Mouse (Mus musculus): ENCODE data around the gene Chmp6. TPM values are rescaled to one million over a fixed set of nuclear protein-coding genes. Genes with fewer than 3 reads are reported as not detected.

Gene Chmp6
- polyA plus RNA-seq, 1 experiment from 2014 or later = 77.9 TPM

GRCm38 (mm10) chr11:119914381-119914780 is 1.1 kb downstream of the Chmp6 start:
- DNase-seq (ENCODE audit: low spot score) (no peak), ATAC-seq (ENCODE audit: low read depth) (no peak)
- peaks cover 13% of the 10 kb centered on the region; the same call in 1 of the 2 replicates for H3K4me1 ChIP-seq (ENCODE audit: control insufficient read depth, insufficient read depth, low read length)
- peak overlapping the region; percentile 81 for H3K27ac ChIP-seq (replicated peaks; ENCODE audit: low read depth, low read length)
- peak overlapping the region; percentile 96 for H3K4me2 ChIP-seq (ENCODE audit: low read depth, low read length)
- H3K27me3 ChIP-seq (replicated peaks; ENCODE audit: control insufficient read depth, insufficient read depth, low read length) = no peaks in the 10 kb centered on the region
- no peaks in the 10 kb centered on the region for H3K9me3 ChIP-seq (ENCODE audit: control insufficient read depth, low read length)
- WGBS = 10% methylated on average over 3 of the region's 4 CpGs
- H3K9ac ChIP-seq (ENCODE audit: low read depth, low read length) = peak overlapping the region; percentile 96
- H3K36me3 ChIP-seq (ENCODE audit: control insufficient read depth, insufficient read depth, low read length) = peaks cover 35% of the 10 kb centered on the region
- H3K4me3 ChIP-seq (ENCODE audit: low read depth, low read length) = peak overlapping the region; percentile 98

- H3K4me3 ChIP-seq (ENCODE audit: low read depth, low read length) = no peak overlapping the region
- 86% methylated on average over 9 of the region's 9 CpGs for WGBS
- no peaks in the 10 kb centered on the region for H3K9me3 ChIP-seq (ENCODE audit: control insufficient read depth, low read length)
- no peak overlapping the region for H3K9ac ChIP-seq (ENCODE audit: low read depth, low read length)
- ATAC-seq (ENCODE audit: low read depth) (no peak), DNase-seq (ENCODE audit: low spot score) (no peak)
- H3K4me2 ChIP-seq (ENCODE audit: low read depth, low read length) = 0 out of 2 replicates have a peak overlapping the region, but pooled peaks have one; percentile 96
- peaks cover 13% of the 10 kb centered on the region; the same call in 1 of the 2 replicates for H3K4me1 ChIP-seq (ENCODE audit: control insufficient read depth, insufficient read depth, low read length)
- H3K36me3 ChIP-seq (ENCODE audit: control insufficient read depth, insufficient read depth, low read length) = peaks cover 45% of the 10 kb centered on the region
- peak overlapping the region; percentile 52; the same call in 1 of the 2 replicates for H3K27ac ChIP-seq (replicated peaks; ENCODE audit: low read depth, low read length)
- H3K27me3 ChIP-seq (replicated peaks; ENCODE audit: control insufficient read depth, insufficient read depth, low read length) = no peaks in the 10 kb centered on the region
Measured at GRCm38 (mm10) chr11:119915666-119916065, 2.4 kb downstream of the Chmp6 start.

GRCm38 (mm10) chr11:119916102-119916790 is 3.0 kb downstream of the Chmp6 start:
- H3K27me3 ChIP-seq (replicated peaks; ENCODE audit: control insufficient read depth, insufficient read depth, low read length) = no peaks in the 10 kb centered on the region
- no peak overlapping the region for H3K9ac ChIP-seq (ENCODE audit: low read depth, low read length)
- H3K36me3 ChIP-seq (ENCODE audit: control insufficient read depth, insufficient read depth, low read length) = peaks cover 45% of the 10 kb centered on the region
- 80% methylated on average over 15 of the region's 15 CpGs for WGBS
- DNase-seq (ENCODE audit: low spot score) = no peak
- ATAC-seq (ENCODE audit: low read depth) = 0 out of 2 replicates have a peak, but pooled peaks have one; percentile 3
- peaks cover 13% of the 10 kb centered on the region; the same call in 1 of the 2 replicates for H3K4me1 ChIP-seq (ENCODE audit: control insufficient read depth, insufficient read depth, low read length)
- H3K27ac ChIP-seq (replicated peaks; ENCODE audit: low read depth, low read length) = no peak overlapping the region
- no peaks in the 10 kb centered on the region for H3K9me3 ChIP-seq (ENCODE audit: control insufficient read depth, low read length)
- no peak overlapping the region for H3K4me2 ChIP-seq (ENCODE audit: low read depth, low read length)
- H3K4me3 ChIP-seq (ENCODE audit: low read depth, low read length) = no peak overlapping the region

GRCm38 (mm10) chr11:119916834-119917469 is 3.7 kb downstream of the Chmp6 start:
- Histone ChIP-seq H3K9ac (ENCODE audit: low read depth, low read length) (no peak overlapping the region), H3K4me2 (ENCODE audit: low read depth, low read length) (no peak overlapping the region), H3K4me1 (ENCODE audit: control insufficient read depth, insufficient read depth, low read length) (peaks cover 13% of the 10 kb centered on the region; the same call in 1 of the 2 replicates), H3K27me3 (replicated peaks; ENCODE audit: control insufficient read depth, insufficient read depth, low read length) (no peaks in the 10 kb centered on the region), H3K9me3 (ENCODE audit: control insufficient read depth, low read length) (no peaks in the 10 kb centered on the region), H3K36me3 (ENCODE audit: control insufficient read depth, insufficient read depth, low read length) (peaks cover 45% of the 10 kb centered on the region), H3K4me3 (ENCODE audit: low read depth, low read length) (no peak overlapping the region), H3K27ac (replicated peaks; ENCODE audit: low read depth, low read length) (no peak overlapping the region)
- WGBS = 87% methylated on average over 21 of the region's 21 CpGs
- DNase-seq (ENCODE audit: low spot score) = no peak
- no peak for ATAC-seq (ENCODE audit: low read depth)

- H3K9ac ChIP-seq (ENCODE audit: low read depth, low read length) = no peak overlapping the region
- no peak overlapping the region for H3K27ac ChIP-seq (replicated peaks; ENCODE audit: low read depth, low read length)
- H3K36me3 ChIP-seq (ENCODE audit: control insufficient read depth, insufficient read depth, low read length) = peaks cover 45% of the 10 kb centered on the region
- no peak overlapping the region for H3K4me3 ChIP-seq (ENCODE audit: low read depth, low read length)
- no peak overlapping the region for H3K4me2 ChIP-seq (ENCODE audit: low read depth, low read length)
- DNase-seq (ENCODE audit: low spot score) (no peak), ATAC-seq (ENCODE audit: low read depth) (no peak)
- H3K9me3 ChIP-seq (ENCODE audit: control insufficient read depth, low read length) = no peaks in the 10 kb centered on the region
- peaks cover 7% of the 10 kb centered on the region; the same call in 1 of the 2 replicates for H3K4me1 ChIP-seq (ENCODE audit: control insufficient read depth, insufficient read depth, low read length)
- H3K27me3 ChIP-seq (replicated peaks; ENCODE audit: control insufficient read depth, insufficient read depth, low read length) = no peaks in the 10 kb centered on the region
- 85% methylated on average over 7 of the region's 7 CpGs for WGBS
Measured at GRCm38 (mm10) chr11:119918521-119918920, 5.3 kb downstream of the Chmp6 start.

- no peaks in the 10 kb centered on the region for H3K27me3 ChIP-seq (replicated peaks; ENCODE audit: control insufficient read depth, insufficient read depth, low read length)
- peaks cover 45% of the 10 kb centered on the region for H3K36me3 ChIP-seq (ENCODE audit: control insufficient read depth, insufficient read depth, low read length)
- peaks cover 7% of the 10 kb centered on the region; the same call in 1 of the 2 replicates for H3K4me1 ChIP-seq (ENCODE audit: control insufficient read depth, insufficient read depth, low read length)
- H3K9me3 ChIP-seq (ENCODE audit: control insufficient read depth, low read length) = no peaks in the 10 kb centered on the region
- no peak overlapping the region for H3K4me2 ChIP-seq (ENCODE audit: low read depth, low read length)
- ATAC-seq (ENCODE audit: low read depth) (no peak), DNase-seq (ENCODE audit: low spot score) (no peak)
- 89% methylated on average over 4 of the region's 4 CpGs for WGBS
- no peak overlapping the region for H3K27ac ChIP-seq (replicated peaks; ENCODE audit: low read depth, low read length)
- H3K9ac ChIP-seq (ENCODE audit: low read depth, low read length) = no peak overlapping the region
- H3K4me3 ChIP-seq (ENCODE audit: low read depth, low read length) = no peak overlapping the region
Measured at GRCm38 (mm10) chr11:119919432-119919831, 6.2 kb downstream of the Chmp6 start.

GRCm38 (mm10) chr11:119919897-119920296 is 6.7 kb downstream of the Chmp6 start:
- Histone ChIP-seq H3K36me3 (ENCODE audit: control insufficient read depth, insufficient read depth, low read length) (peaks cover 45% of the 10 kb centered on the region), H3K27ac (replicated peaks; ENCODE audit: low read depth, low read length) (no peak overlapping the region)

GRCm38 (mm10) chr11:119920668-119921067 is 7.4 kb downstream of the Chmp6 start:
- no peak overlapping the region for H3K27ac ChIP-seq (replicated peaks; ENCODE audit: low read depth, low read length)
- H3K4me3 ChIP-seq (ENCODE audit: low read depth, low read length) = no peak overlapping the region
- no peaks in the 10 kb centered on the region for H3K9me3 ChIP-seq (ENCODE audit: control insufficient read depth, low read length)
- no peak overlapping the region for H3K4me2 ChIP-seq (ENCODE audit: low read depth, low read length)
- peaks cover 43% of the 10 kb centered on the region for H3K36me3 ChIP-seq (ENCODE audit: control insufficient read depth, insufficient read depth, low read length)
- 87% methylated on average over 5 of the region's 5 CpGs for WGBS
- 0 out of 2 replicates have a peak, but pooled peaks have one; percentile 5 for ATAC-seq (ENCODE audit: low read depth)
- H3K27me3 ChIP-seq (replicated peaks; ENCODE audit: control insufficient read depth, insufficient read depth, low read length) = no peaks in the 10 kb centered on the region
- no peak overlapping the region for H3K9ac ChIP-seq (ENCODE audit: low read depth, low read length)
- no peak for DNase-seq (ENCODE audit: low spot score)
- 0 out of 2 replicates have a peak, but pooled peaks cover under 1% of the 10 kb centered on the region for H3K4me1 ChIP-seq (ENCODE audit: control insufficient read depth, insufficient read depth, low read length)

More at GRCm38 (mm10) chr11:119919897-119920296, 6.7 kb downstream of the Chmp6 start:
- no peak for DNase-seq (ENCODE audit: low spot score)
- no peak overlapping the region for H3K4me3 ChIP-seq (ENCODE audit: low read depth, low read length)
- no peak overlapping the region for H3K9ac ChIP-seq (ENCODE audit: low read depth, low read length)
- 0 out of 2 replicates have a peak, but pooled peaks cover 7% of the 10 kb centered on the region for H3K4me1 ChIP-seq (ENCODE audit: control insufficient read depth, insufficient read depth, low read length)
- ATAC-seq (ENCODE audit: low read depth) = no peak
- no peak overlapping the region for H3K4me2 ChIP-seq (ENCODE audit: low read depth, low read length)
- no peaks in the 10 kb centered on the region for H3K27me3 ChIP-seq (replicated peaks; ENCODE audit: control insufficient read depth, insufficient read depth, low read length)
- 75% methylated on average over 7 of the region's 8 CpGs for WGBS
- H3K9me3 ChIP-seq (ENCODE audit: control insufficient read depth, low read length) = no peaks in the 10 kb centered on the region

All from embryonic facial prominence, embryonic 14.5 days (tissue).